Mouse (Mus musculus): ENCODE data around the gene Tcerg1l. TPM values are rescaled to one million over a fixed set of nuclear protein-coding genes. Genes with fewer than 3 reads are reported as not detected.

Gene Tcerg1l
- total RNA-seq (2023) = not detected

DNA sequence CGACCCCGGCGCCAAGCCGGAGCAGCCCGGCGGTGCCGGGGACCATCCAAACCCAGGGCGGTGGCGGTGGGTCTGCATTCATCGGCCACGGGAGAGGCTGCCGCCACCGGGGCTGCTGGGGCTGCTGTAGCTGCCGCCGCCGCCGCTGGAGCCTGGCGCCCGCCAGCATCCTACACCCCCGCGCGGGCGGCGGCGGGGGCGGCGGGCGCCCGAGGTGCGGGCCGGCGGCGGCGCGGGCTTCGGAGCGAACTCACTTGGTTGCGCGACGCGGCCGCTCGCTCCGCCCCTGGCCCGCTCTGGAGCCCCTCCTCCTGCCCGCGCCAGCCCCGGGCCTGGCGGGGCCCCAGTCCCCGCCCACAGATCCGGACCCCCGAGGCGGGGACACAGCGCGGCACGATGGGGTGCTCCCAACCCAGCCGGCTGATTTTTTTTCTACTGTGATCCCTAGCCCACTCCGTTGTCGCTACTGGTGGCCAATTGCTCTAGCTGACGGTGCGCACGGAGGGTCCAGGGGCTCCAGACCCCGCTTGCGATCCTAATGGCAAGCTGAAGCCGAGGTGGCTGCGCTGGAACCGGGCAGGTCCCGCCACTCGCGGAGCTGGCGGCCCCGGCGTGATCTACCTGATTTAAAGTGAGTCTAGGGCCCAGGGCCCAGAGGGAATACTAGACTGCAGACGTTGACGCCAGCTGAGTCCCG lies at the start of gene Tcerg1l:
TSS of gene Tcerg1l (minus strand) at position 246 of the 697 bp plus-strand sequence.

Data from CD8-positive naive resting alpha-beta T cell, adult 57 days (primary cell).